Mouse (Mus musculus) c-Kit-negative CD71-positive TER-119-positive erythroid progenitor cells, embryonic 14.5 days (primary cell): Measurements from ENCODE around the gene Asf1b.
A peak's percentile ranks its signal among the peaks of the same experiment; 100 is the strongest.
"Not testable (repeated sequence)": the region's sequence is repeated elsewhere in the genome, so short reads cannot be mapped to it uniquely, and the experiment has no call there.

ENCODE experiments used
- DNase-seq: peaks from one replicate; pipeline ENCODE4 v3.0.0-alpha.2; 2013; ENCODE audit warnings: low read depth, low spot score

Asf1b gene

GRCm38 (mm10) chr8:83964015-83964765 is 8.9 kb downstream of the Asf1b start:
- no peak for DNase-seq

DNA sequence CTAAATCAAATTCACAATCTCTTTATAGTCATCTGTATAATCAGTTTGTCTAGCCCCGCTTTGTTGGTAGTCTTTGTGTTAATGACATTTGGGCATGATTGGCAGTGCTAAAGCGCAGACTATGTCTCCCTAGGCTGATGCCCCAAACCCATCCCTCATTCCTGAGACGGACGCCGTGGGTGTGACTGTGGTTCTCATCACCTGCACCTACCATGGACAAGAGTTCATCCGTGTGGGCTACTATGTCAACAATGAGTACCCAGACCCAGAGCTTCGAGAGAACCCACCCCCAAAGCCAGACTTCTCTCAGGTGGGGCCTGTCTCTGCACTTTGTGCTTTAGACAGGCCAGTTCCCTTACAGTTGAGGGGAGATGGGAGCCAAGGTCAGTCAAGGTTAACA is 12.4 kb downstream of the Asf1b start:
- DNase-seq: no peak

GRCm38 (mm10) chr8:83971121-83971520 is 15.8 kb downstream of the Asf1b start:
- no peak for DNase-seq

GRCm38 (mm10) chr8:83971661-83972060 is 16.4 kb downstream of the Asf1b start:
- no peak for DNase-seq

DNA sequence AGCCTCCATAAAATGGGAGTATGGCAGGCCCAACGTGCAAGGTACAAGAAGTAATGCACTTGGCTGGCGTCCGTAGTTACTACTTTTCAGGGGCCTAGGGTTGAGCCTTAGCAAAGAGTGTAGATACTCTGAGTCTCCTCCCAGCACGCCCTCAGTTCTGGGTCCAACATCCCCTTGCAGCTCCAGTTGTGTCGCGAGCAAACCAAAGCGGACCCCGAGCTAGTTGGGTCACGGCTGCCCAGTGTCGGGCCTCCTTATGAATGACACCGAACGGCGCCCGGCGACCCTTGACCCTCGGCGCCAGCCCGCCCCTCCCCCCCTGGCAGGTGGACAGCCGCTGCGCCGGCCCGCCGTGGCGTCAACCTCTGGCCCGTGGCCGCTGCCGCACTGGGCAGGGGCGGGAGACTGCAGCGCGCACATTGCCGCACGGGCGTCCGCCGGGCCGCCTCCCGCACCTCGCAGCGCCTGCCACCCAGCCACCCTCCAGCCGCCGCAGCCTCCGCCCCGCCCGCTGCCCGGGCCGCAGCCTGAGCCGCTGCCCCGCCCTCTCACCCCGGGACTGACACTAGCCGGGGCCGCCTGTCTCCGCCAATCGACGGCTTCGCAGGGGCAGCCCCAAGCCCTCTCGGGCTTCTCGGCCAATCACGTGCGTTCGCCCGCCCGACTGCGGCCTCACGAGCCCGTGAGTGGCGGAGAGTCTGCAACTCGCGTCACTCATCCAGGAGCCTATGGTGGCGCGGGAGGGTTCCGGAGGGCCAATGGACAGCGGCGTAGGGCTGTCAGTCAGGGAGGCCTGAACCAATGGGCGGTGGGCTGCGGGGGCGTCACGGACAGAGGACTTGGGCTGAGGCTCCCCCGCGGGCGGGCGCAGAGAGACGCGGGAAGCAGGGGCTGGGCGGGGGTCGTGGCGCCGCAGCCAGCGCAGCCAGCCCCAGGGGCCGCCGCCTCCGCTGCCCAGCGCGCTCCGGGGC is 17.1 kb downstream of the Asf1b start, which contains the start of gene Prkaca:
Gene Prkaca (plus strand): TSS at position 844 of the 971 bp plus-strand sequence.
- DNase-seq: peak; percentile 95

- DNase-seq: no peak
Measured at GRCm38 (mm10) chr8:83973161-83974031, 18.1 kb downstream of the Asf1b start.

DNA sequence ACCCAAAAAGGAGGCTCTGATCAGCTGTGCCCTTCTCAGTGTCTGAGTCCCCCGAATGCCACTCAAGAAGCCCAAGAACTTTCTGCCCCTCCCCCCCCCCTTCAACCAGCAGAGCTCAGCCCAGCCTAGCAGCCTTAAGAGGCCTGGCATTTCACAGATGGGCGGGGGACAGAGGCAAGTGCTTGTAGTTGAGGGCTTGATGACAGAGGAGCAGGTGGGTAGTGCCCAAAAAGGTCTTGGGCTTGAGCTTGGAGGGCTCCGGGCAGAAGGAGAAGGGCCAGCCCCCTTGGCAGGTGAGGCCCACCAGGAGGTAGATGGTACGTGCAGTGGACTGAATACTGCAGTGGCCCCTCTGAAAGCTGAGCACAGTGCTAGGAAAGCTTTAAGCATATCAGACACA is 19.2 kb downstream of the Asf1b start:
- DNase-seq: no peak

DNA sequence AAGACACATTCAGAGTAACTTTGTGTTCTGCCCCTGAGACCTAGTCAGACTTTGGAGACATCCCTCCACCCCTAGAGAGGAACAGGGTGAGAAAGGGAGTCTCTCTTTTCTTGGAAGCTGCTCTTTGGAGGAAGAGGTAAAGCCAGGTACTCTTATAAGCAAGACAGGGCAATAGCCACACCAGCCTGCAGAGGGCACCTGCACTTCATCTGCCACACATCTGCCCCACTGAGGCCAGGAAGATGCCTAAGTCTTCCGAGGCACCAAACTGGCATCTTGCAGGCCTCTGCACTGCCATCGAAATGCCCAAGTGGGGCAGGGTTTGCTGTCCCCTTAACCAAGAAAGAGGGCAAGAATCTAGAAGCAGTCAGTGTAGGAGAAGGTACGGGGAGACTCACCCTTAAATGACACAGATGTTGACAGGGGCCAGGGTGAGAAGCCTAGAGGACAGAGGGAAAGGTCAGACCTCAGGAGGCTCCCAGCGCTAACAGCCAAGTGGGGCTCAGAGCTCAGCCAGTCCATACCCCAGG is 20.9 kb downstream of the Asf1b start:
- DNase-seq: no peak

DNA sequence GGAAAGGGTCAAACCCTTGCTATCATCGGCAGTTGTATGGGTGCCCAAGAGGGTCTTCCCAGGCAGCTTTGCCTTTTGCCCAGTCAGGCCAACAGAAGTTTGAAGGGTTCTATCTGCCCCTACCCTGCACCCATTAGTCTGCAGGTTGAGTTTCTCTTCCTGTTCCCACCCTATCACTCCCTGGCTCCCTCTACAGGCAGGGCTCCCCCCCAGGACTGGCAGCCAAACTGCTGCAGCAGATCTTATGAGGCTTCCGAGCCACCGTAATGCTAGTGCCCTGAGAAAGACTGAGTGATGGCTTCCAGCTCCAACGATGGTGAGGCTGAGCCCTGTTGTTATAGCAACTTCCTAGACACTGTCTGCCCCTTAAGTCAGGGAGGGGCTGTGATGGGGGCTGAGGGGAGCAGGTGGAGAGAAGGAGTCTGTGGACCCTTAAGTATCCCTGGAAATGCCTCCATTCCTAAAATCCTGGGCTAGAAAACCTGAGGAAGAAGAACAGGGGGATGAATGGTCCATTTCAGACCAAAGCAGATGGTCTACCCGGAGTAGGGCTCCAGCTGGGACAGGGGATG is 21.6 kb downstream of the Asf1b start:
- DNase-seq: no peak

DNA sequence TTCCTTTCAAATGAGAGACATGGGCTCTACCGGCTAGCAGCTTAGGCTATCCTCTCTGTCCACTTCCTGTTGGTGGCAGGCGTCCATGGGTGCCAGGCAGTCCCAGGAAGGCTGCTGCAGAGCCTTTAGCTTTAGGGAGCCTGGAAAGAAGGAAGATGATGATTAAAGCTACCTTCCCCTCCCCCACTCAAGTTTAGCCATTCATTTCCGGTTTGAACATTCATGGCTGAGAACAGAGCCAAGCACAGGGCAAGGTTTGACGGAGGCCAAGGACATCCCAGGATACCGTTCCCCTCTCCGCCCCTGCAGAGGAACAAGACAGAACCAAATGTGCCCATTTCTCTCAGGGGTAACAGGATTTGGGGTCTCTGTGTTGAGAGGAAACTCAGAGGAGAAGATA is 22.3 kb downstream of the Asf1b start:
- DNase-seq: no peak

DNA sequence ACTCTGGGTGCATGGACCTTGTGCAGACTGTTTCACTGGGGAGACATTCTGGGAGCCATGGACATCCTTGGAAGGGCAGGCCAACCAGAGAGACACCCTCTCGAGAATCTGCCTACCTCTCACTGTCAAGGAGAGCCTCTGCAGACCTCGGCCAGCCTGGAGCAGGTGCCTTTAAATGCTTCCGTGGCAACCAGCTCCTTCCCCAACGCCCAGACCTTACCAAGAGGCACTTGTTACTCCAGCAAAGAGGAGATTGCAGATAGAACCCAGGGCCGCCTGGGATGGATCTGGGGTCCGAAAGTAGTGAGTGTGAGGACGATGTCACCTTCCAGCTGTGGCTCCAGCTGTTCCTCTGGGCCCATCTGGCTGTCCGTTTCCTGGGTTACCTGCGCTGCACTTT is 22.9 kb downstream of the Asf1b start:
- no peak for DNase-seq

- no peak for DNase-seq
Measured at GRCm38 (mm10) chr8:83980250-83980649, 24.9 kb downstream of the Asf1b start.

DNA sequence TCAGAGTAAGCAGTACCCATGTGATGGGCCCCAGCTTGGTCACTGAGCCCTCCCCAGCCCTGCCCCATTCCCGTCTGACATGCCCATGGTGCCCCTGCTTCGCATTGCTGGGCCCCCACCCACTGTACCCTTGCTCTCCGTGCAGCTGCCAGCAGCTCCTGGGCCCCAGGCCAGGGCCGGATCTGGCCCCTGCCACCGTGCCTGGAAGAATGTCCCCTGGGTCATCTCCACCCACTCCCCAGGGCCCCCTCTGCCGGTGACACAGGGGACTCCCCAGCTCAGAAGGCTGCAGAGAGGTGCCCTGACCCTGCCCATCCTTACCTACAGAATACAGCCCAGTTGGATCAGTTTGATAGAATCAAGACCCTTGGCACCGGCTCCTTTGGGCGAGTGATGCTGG is 25.5 kb downstream of the Asf1b start:
- DNase-seq: no peak

- DNase-seq: no peak
Measured at GRCm38 (mm10) chr8:83981533-83981932, 26.2 kb downstream of the Asf1b start.

- no peak for DNase-seq
Measured at GRCm38 (mm10) chr8:83982449-83982848, 27.1 kb downstream of the Asf1b start.

DNA sequence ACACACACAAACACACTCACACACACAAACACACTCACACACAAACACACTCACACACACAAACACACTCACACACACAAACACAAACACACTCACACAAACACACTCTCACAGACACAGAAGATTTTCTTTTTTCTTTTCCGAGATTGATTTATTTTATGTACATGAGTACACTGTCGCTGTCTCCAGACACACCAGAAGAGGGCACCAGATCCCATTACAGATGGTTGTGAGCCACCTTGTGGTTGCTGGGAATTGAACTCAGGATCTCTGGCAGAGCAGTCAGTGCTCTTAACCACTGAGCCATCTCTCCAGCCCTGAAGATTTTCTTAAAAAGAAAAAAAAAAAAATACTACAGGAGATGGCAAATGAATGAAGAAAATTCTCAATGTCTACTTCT is 27.9 kb downstream of the Asf1b start:
- not testable (repeated sequence) for DNase-seq

DNA sequence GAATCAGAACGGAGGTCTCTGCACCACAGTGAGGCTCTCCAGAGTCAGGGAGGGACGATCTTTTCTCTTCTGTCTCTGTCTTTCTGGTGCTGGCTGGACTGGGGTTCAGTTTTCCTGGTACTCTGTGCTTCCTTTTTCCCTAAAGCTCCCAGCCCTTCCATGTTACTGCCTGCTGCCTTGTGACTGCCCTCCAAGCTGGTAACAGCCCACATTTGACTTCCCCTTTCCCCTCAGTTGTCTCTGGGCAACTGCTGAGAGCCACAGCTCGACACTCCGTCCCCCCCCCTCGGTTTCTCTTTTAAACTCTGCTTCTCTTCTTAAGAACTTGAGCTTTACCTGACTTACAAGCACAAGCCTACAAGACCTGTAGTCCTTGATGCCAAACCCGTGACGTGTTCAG is 33.9 kb downstream of the Asf1b start:
- DNase-seq: no peak

DNA sequence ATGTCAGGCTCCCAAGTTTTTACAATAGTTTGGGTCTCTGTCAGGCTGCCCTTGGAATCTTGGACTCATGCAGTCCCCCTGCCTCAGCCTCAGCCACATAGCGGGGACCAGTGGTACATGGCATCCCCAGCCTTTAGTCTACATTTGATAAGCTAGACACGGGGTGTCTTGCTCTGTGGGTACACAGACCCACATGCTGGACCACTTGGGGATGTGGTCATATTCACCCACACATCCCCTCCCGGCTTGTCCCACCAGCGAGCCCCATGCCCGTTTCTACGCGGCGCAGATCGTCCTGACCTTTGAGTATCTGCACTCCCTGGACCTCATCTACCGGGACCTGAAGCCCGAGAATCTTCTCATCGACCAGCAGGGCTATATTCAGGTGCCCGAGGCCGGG is 34.9 kb downstream of the Asf1b start:
- DNase-seq: no peak

DNA sequence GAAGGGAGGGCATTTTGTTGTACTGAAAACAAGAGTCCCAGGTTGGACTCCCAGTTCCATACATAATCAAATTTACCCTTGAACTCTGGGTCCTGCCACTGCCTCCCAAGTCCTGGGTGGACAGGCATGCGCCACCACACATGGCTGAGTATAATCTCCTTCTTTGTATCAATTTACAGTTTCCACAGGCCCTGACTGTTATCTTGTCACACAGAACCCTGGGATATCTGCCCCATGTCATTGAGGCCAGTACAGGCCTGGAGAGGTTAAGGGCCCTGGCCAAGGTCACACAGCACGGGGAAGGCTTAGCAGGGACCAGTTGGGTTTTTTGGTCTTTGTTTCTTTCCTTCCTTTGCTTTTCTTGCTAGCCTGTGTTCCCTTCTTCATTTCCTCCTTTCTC is 37.2 kb downstream of the Asf1b start:
- no peak for DNase-seq

GRCm38 (mm10) chr8:83994030-83994429 is 38.7 kb downstream of the Asf1b start:
- DNase-seq: no peak

DNA sequence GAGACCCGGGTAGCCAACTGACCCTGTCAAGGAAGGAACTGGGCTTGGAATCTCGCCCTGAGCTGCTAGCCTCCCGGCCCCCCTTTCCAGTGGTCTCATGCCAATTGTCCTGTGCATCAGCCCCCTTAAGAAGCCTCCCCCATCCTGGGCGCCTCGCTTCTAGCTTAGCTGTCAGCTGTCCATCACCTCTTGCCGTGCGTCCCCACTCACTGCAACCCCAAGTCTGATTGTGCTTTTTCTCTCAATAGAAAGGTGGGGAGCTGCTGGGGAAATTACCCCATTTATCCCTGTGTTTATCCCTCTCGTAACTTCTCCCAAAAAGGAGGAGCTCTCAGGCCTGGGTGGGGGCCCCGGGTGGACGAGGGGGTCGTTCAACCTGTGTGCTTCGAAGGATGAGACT is 40.7 kb downstream of the Asf1b start:
- DNase-seq: no peak
